Mouse (Mus musculus): Measurements from ENCODE around the gene Olfr498.

Gene Olfr498

GRCm38 (mm10) chr7:108465026-108465425 is at the start of gene Olfr498:
Olfr498 (plus strand) TSS chr7:108465326.
- DNase-seq (ENCODE audit: low spot score): no peak

- DNase-seq (ENCODE audit: low spot score): no peak
Measured at GRCm38 (mm10) chr7:108420121-108420520, 45.0 kb upstream of the Olfr498 start, which contains the start of gene Olfr497. Olfr497 (plus strand) TSS chr7:108420421.
